Mouse (Mus musculus): ENCODE measurements around the gene Jrkl. TPM values are rescaled to one million over a fixed set of nuclear protein-coding genes. Genes with fewer than 3 reads are reported as not detected.

Jrkl gene
- total RNA-seq, 2 experiments from 2014 or later: 8.6 to 9.9 TPM

Other genes starting within 250 kb of the Jrkl start
- 10 to 100 TPM; 18.7 to 20.2 TPM for gene Ccdc82, start 1.1 kb upstream of the Jrkl start, total RNA-seq (2021)
- gene Maml2, start 52.1 kb upstream of the Jrkl start, total RNA-seq (2021): 1 to 10 TPM; 6.1 to 6.6 TPM
- not detected for gene Gm17571, start 200.9 kb upstream of the Jrkl start, total RNA-seq (2021)

All from left cerebral cortex, adult 18-20 months (tissue).